Mouse (Mus musculus): Measurements from ENCODE around the gene Arl8a.

DNA sequence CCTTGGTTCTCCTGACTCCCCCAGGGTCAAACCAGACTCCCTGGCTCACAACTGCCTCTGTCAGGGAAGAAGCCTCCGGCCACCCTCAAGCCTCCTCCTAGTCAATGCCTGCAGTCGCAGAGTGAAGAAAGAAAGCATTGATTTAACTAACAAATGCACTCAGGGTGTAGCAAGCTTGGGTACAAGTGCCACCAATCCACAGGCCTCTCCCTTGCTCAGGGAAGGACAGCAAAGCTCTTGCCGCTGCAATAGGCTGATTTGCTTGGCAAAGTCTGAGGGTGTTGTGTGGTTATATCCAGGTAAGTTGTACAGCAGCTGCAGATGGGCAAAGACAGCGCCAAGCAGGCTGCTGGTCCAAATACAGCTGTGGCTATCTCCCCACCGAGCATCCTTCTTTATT lies 51.8 kb downstream of the Arl8a start:
- TF ChIP-seq CTCF (IDR thresholded peaks at IDR 0.05; ENCODE audit: extremely low read depth, insufficient read length, insufficient replicate concordance, low read depth, low read length): no peak
- no peak for TF ChIP-seq POLR2A (IDR thresholded peaks at IDR 0.05; ENCODE audit: low read depth, low read length)
